Mouse (Mus musculus): ENCODE results near the gene Faxc. TPM values are rescaled to one million over a fixed set of nuclear protein-coding genes. Genes with fewer than 3 reads are reported as not detected.

Gene Faxc
- polyA plus RNA-seq (2012; ENCODE audit: low replicate concordance), result not detected in 2 replicates

DNA sequence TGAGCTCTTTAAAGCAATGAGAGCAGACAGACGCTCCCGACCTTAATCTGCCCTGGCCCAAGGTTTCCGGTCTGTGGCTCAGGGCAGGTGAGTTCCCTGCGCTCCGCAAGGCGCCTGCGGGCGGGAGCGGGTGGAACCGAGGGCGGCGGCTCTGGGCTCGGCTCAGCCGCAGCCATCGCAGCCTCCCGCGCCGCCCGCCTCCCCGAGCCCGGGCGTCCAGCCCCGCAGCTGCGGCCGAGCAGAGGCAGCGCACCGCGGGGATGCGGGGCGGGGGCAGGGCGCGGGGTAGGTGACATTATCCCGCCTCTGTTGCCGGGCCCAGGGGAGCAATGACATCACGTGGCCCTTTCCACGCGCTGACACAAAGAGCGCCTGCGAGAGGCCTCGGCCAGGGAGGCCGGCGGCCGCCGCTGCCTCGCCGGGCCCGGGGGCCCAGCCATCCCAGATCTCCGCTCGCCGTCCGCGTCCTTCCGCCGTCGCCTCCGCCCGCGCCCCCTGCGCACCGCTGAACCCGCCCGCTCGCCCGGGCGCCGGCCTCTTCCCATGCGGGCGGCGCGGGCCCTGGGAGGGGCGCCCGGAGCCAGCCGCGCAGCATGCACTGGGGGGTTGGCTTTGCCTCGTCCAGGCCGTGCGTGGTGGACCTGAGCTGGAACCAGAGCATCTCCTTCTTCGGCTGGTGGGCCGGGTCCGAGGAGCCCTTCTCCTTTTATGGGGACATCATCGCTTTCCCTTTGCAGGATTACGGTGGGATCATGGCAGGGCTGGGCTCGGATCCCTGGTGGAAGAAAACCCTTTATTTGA is at the start of gene Faxc:
Gene Faxc, plus strand, starts transcription at position 359 of the 801 bp plus-strand sequence.

Other genes with a start within 250 kb of the Faxc start
- gene Prdm13, start 245.4 kb upstream of the Faxc start, polyA plus RNA-seq (2012; ENCODE audit: low replicate concordance), result not detected in 2 replicates
- gene Ccnc, start 203.6 kb upstream of the Faxc start, polyA plus RNA-seq (2012; ENCODE audit: low replicate concordance), result 2.5 TPM in 1 of 2 replicates, not detected in the other
- 4.2 and 6.5 TPM in 2 replicates for gene Usp45, start 164.2 kb upstream of the Faxc start, polyA plus RNA-seq (2012; ENCODE audit: low replicate concordance)
- gene Tstd3, start 164.1 kb upstream of the Faxc start, polyA plus RNA-seq (2012; ENCODE audit: low replicate concordance), result 0.33 and 4.7 TPM in 2 replicates
- gene Pnisr, start 83.7 kb upstream of the Faxc start, polyA plus RNA-seq (2012; ENCODE audit: low replicate concordance), result 4.2 and 65.4 TPM in 2 replicates
- gene Coq3, start 51.7 kb upstream of the Faxc start, polyA plus RNA-seq (2012; ENCODE audit: low replicate concordance), result 2.9 and 11.6 TPM in 2 replicates

Data from leukemia stem cell, adult 10-12 weeks (primary cell).